Mouse (Mus musculus) kidney, adult 8-10 months (tissue): ENCODE measurements at regions not wholly inside any gene's neighbourhood (a gene's known extent, or its start where the extent isn't known, plus 50 kb on each side); places are given as distances from the start of the nearest gene placed in this dataset.

Experiments
- DNase-seq, 2 experiments: peaks; one replicate each; pipeline ENCODE4 v3.0.0; 2022

GRCm38 (mm10) chr17:82731561-82731960, 483.5 kb upstream of the Pkdcc start:
- no peak for DNase-seq

GRCm38 (mm10) chr17:82742445-82742844, 472.6 kb upstream of the Pkdcc start:
- no peak for DNase-seq

- no peak for DNase-seq
Observed at GRCm38 (mm10) chr17:82757400-82757799, 457.7 kb upstream of the Pkdcc start.

- no peak for DNase-seq
Observed at GRCm38 (mm10) chr17:82779096-82779495, 436.0 kb upstream of the Pkdcc start.

- no peak for DNase-seq
Observed at GRCm38 (mm10) chr17:82822129-82822528, 393.0 kb upstream of the Pkdcc start.

- no peak for DNase-seq
Observed at GRCm38 (mm10) chr17:82824057-82824456, 391.0 kb upstream of the Pkdcc start.

- no peak for DNase-seq
Observed at GRCm38 (mm10) chr17:82824619-82825018, 390.5 kb upstream of the Pkdcc start.

- peak in 1 of 2 experiments; percentile 13 for DNase-seq
Observed at GRCm38 (mm10) chr17:82827170-82827569, 387.9 kb upstream of the Pkdcc start.

GRCm38 (mm10) chr17:82827841-82828240, 387.3 kb upstream of the Pkdcc start:
- DNase-seq: no peak

- DNase-seq: no peak
Observed at GRCm38 (mm10) chr17:82828434-82828997, 386.6 kb upstream of the Pkdcc start.

GRCm38 (mm10) chr17:82829415-82829814, 385.7 kb upstream of the Pkdcc start:
- DNase-seq: no peak

GRCm38 (mm10) chr17:82834177-82834576, 380.9 kb upstream of the Pkdcc start:
- DNase-seq: no peak

- DNase-seq: no peak
Observed at GRCm38 (mm10) chr17:82836115-82836514, 379.0 kb upstream of the Pkdcc start.

- no peak for DNase-seq
Observed at GRCm38 (mm10) chr17:82846776-82847494, 368.2 kb upstream of the Pkdcc start.

GRCm38 (mm10) chr17:82857199-82858147, 357.6 kb upstream of the Pkdcc start:
- DNase-seq: peak; percentile 51 to 73

- DNase-seq: no peak
Observed at GRCm38 (mm10) chr17:82860391-82860790, 354.7 kb upstream of the Pkdcc start.

GRCm38 (mm10) chr17:82860966-82861365, 354.1 kb upstream of the Pkdcc start:
- no peak for DNase-seq

GRCm38 (mm10) chr17:82877131-82877530, 338.0 kb upstream of the Pkdcc start:
- no peak for DNase-seq

- no peak for DNase-seq
Observed at GRCm38 (mm10) chr17:82900602-82901001, 314.5 kb upstream of the Pkdcc start.

GRCm38 (mm10) chr17:82901098-82901891, 313.8 kb upstream of the Pkdcc start:
- DNase-seq: no peak

- no peak for DNase-seq
Observed at GRCm38 (mm10) chr17:82904961-82905360, 310.1 kb upstream of the Pkdcc start.

GRCm38 (mm10) chr17:82905483-82905882, 309.6 kb upstream of the Pkdcc start:
- DNase-seq: no peak

- DNase-seq: no peak
Observed at GRCm38 (mm10) chr17:82909189-82909588, 305.9 kb upstream of the Pkdcc start.
